Mouse (Mus musculus) mature B cell (primary cell): ENCODE data around the gene Brat1.

Source experiments
- in situ Hi-C: fragments of 300-500 bp; cut with MboI; formaldehyde crosslinking; loops from 2 replicates; pipeline ENCODE4 v1.14.3; 2019

Gene Brat1

DNA sequence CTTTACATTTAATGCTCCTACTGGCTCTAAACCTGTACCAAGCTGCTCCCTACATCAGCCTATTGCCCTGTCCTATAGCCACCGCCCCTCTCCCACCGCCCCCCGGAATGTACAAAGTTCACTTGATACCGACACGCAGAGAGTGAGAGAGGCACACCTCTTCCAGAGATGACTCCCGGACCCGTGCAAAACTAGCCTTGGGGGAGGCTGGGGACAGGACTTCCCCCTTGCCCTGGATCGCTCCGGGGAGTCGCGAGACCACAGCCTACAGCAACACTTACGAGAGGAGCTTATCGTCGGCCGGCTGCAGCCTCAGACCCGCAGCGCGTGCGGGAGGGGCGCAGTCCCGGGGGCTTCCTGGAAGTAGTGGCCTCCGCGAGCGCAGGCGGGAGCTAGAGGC lies 3.1 kb upstream of the Brat1 start:
- in situ Hi-C loops, result no loop called here

DNA sequence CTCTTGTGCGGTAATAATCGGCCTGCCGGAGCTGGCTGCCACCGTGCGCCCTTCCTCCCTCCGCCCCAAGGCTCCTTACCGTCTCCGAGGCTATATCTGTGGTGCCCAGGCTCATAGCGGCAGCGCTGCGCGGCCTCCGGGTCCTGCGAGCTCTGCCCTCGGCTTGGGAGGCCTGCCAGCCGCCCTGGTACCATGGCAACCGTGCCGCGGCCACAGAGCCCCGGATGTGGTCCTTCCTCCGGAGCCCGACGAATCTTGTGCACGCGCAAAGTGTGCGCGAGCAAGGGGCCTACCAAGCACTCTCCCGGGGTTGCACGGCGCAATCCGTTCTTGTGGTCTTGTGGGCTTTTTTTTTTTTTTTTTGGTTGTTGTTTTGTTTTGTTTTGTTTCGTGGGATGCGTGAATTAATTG lies 2.7 kb upstream of the Brat1 start, which contains the start of gene Iqce:
Gene Iqce (minus strand): TSS at position 276 of the 411 bp plus-strand sequence.
- in situ Hi-C loops, result no loop called here

DNA sequence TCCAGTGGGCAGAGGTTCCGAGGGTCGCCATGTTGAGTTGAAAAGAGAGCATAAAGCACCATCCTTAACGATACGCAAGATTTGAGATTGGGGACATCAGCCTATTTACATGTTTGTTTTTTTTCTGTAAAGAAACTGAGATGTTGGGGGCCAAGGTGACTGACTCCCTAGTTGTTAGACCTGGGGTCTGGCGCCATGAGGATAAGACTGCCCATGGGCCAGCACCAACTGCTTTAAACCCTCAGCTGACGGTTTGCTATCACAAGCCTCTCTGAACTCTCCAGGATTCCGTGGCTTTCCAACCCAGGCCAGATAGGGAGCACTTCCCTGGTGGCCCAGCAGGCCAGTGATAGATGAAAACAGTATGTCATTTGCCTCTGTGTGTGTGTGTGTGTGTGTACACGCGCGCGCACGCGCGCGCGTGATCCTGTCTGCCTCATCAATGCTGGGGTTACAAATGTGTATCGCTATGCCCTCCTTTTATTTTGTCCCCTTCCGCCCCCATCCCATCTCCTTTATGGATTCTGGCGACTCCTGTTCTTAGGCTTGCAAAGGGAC lies 2.1 kb upstream of the Brat1 start:
- in situ Hi-C loops, result no loop called here

DNA sequence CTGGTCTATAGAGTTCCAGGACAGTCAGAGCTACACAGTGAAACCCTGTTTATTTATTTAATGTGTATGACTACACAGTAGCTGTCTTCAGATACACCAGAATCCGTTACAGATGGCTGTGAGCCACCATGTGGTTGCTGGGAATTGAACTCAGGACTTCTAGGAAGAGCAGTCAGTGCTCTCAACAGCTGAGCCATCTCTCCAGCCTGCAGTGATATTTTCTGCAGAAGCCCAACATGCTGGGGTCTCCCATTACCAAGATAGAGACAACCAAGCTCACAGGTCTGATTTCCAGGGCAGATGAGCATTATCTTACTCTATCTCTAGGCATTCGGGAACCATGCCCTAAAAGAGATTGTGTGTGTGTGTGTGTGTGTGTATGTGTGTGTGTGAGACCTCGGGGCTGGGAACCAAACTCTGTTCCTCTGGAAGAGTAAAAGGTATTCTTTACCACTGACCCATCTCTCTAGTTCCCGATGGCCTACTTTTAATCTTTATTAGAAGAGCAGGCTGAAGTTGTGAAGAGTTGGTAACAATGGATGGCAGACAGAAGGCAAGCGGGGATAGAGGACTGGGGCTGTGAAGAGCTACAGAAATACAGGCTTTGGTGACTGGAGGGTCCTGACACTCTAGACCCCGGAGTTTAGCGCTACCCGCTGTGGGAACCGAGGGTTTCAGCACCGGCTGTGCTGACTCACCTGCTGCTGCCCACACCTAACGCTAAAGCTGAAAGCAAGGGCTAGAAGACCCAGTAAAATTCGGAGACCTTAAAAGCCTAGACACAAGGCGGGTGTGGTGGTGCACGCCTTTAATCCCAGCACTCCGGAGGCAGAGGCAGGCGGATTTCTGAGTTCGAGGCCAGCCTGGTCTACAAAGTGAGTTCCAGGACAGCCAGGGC lies 1.1 kb upstream of the Brat1 start:
- in situ Hi-C loops, result no loop called here

DNA sequence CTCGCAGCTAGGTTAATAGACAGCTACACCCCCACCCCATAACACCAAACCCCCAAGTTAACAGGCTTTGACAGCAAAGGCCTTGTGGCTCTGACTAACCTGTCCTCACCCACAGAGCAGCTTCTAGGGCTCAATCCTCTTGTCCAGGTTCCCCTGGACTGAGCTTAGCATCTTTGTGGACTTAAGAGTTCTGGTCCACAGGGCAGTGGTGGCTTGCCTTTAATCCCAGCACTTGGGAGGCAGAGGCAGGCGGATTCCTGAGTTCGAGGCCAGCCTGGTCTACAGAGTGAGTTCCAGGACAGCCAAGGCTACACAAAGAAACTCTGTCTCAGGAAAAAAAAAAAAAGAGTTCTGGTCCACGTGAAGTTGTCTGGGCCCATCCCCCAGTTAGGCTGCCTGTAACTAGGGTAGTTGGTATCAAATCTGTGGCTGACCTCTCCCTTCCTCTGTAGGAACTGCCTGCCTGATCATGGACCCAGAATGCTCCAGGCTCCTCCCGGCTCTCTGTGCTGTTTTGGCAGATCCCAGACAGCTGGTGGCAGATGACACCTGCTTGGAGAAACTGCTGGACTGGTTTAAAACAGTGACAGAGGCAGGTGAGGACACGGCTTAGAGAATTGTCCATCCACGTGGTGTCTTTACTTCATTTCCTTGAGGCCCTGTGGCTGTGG lies 825 bp downstream of the Brat1 start:
- in situ Hi-C loops, result no loop called here

DNA sequence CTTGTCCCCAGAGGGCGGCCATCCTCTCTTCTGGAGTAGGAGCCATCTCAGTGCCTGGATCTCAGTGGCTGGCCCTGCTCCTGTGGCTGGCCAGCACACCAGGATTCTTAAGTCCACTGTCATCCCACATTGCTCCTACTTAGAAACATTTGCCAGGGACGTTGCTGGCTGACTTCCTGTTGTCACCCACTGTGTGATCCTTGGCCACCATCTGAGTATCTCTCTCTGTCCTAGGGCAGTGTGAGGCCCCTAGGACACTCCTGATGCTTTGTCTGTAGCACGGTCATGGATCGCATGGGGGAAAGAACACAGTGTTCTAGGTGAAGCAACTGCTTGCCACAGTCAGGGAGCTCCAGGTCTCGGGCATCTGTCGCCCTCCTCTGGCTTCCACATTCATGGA lies 5.5 kb downstream of the Brat1 start:
- in situ Hi-C loops, result no loop called here

DNA sequence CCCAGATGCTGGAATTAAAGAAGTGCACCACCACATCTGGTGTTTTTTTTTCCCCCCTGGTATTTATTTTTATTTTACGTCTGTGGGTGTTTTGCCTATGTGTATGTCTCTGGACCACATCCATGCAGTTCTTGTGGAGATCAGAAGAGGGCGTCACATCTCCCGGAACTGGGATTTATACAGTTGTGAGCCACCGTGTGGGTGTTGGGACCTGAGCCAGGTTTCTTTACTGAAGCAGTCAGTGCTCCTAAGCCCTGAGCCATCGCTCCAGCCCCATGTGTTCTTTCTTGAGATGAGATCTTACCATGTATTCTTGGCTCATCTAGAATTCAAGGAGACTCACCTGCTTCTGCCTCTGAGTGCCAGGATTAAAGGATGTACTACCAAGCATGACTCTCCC lies 6.2 kb downstream of the Brat1 start:
- in situ Hi-C loops, result no loop called here

DNA sequence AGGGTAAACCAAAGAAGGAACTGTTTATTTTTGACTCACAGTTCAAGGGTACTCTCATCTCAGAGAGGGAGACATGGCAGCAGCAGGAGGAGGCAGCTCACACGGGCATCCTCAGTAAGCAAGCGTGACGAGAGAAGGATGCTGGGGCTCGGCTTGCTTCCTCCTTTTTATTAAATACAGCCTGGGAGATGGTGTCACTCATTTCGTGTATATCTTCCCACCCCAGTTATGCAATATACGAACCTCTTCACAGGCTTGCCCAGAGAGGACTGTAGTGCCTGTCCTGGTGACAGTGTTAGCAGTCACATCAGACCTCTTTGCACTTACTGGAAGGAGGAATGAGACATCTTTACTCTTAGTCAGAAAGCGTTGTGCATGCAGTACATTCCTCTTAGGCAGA lies 16.0 kb downstream of the Brat1 start:
- in situ Hi-C loops, result no loop called here

DNA sequence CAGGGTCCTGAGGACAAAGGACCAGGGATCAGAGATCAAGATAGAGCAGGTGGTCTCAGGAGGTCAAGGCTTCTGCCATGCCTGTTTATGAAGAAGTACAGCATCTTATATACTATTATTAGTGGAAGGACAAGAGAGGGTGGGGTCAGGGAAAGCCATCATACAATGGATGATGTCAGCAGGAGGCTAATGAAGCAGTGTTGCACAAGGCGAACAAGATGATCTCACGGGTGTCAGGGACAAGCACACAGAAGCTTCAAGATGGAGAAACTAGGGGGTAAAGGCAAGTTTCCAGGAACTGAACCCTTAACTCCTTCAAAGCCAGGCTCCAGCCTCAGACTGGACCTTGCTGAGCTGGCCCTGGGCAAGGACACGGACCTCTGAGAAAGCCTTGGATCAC lies 17.3 kb downstream of the Brat1 start:
- in situ Hi-C loops, result no loop called here

DNA sequence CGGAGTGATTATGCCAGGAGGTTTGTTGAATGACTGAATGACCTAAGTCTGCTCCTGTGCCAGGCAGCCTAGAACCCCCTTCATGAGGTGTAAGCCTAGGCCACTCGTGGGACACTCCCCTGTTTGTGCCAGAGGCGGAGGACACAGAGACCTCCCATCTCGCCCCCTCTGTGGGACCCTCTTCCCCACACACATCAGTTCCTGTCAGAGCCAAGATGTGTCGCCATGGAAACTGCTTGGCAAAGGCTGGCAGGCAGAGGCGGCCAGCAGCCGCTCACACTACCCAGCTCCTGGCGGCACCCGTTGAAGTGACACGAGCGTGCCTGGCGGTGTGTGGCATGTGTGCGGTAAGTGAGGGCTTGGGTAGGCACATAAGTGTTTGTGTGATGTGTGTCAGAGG lies 19.0 kb downstream of the Brat1 start, which contains the start of gene Amz1:
Gene Amz1 (plus strand): TSS at position 306 of the 400 bp plus-strand sequence.
- in situ Hi-C loops, result no loop called here

DNA sequence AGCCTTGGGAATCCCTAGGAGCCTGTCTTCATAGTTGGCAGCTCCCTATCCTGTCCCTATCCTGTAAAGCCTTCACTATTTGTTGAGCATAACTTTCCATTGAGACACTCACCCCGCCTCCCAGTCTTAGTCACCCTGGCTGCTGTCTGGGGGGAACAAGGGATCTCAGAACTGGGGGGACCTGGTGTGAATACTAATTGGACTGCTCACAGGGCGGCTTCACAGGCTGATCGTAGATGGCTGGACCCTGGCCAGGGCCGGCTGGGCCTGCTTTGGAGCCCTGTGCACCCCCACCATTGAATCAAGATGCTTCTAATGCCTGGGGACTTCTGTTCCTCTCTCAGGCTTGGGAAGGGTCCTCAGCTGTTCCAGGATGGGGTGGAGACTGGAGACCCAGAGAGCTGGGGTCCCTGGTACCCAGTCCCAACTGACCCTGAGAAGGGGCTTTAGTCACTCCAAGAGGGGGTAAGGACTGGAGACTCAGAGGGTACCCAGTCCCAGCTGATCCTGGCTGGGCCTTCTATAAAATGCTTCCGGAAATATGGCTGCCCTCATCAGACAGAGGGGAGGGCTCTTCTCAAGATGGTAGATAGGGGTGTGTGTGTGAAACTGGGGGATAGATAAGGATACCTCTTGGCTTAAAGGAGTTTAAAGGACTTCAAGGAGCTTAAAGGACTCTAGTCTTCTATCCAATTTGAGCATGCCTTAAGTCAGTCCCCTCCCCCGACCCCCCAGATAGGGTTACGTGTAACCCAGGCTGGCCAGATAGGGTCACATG lies 21.4 kb downstream of the Brat1 start:
- in situ Hi-C loops, result no loop called here

DNA sequence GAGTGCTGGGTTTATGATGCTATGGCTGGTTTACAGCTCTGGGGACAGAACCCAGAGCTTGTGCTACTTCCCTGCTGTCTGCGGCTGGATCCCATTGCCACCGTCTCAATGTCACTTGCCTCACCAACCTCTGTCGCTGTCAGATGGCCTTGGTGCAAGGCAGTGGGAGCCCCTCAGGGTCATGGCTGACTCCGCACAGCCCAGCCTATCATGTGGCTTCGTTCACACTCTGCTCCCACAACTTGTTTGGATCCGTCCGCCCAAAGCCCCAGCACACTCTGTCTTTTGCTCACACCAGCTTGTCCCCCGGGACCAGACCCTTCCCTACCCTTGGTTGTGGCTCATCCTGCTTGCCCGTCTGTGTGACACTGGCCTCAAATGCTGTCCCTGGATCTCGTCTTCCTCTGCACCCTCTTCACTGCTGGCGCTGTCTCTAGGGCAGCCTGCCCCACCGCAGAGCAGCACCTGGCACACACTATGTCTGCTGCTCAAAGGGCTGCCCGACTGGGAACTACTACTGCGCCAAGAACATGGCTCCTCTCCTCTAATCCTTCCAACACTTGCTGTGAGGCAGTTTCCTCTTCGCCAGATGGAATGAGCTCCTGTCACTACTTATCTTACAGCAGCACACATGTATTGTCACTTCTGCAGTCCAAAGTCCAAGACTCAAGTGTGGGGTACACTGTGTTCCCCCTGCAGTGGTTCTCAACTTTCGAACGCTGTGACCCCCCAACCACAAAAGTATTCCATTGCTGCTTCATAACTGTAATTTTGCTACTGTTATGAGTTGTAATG lies 22.3 kb downstream of the Brat1 start:
- in situ Hi-C loops, result no loop called here

DNA sequence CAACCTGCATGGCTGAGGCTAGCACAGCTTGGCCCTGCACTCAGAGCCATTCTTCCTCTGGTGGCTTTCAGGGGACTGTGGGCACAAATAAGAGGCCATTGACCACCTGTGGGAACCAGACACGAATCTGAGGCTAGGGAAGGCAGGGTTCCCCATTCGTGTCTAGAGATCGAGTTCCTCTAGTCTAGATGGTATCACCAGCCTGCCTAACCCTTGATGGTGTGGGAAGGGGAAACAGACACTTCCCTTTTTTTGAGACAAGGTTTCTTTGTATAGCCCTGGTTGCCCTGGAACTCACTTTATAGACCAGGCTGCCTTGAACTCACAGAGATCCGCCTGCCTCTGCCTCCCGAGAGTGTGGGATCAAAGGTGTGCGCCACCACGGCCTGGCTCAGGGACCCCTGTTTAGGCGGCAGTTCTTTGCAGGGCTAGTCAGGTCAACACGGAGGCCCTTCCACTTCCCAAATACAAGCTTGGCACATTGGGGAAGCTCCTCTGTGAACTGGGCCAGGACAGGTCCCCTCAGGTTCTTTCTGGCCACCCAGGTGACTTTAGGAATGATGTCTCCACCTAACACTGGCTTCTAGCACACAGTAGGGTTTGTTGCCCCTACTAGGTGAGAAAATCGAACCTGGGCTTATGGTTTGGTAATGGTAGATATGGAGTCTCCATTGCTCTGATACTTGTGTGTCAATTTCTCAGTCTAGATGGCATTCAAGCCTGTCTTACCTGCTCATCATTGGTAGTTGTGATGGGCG lies 26.4 kb downstream of the Brat1 start:
- in situ Hi-C loops, result no loop called here

DNA sequence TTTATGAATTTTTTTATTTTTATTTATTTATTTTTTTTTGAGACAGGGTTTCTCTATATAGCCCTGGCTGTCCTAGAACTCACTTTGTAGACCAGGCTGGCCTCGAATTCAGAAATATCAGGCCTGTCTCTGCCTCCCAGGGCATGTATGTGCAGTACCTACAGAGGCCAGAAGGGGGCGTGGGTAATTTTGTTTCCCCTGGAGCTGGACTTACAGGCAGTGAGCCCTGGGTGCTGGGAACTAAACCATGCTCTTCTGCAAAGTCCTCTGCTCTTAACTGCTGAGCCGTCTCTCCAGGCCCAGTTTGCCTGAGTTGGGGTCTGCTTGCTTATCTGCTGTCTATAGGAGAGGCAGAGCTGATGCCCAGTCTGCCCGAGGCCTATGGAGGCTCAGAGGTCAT lies 27.4 kb downstream of the Brat1 start:
- in situ Hi-C loops, result no loop called here

DNA sequence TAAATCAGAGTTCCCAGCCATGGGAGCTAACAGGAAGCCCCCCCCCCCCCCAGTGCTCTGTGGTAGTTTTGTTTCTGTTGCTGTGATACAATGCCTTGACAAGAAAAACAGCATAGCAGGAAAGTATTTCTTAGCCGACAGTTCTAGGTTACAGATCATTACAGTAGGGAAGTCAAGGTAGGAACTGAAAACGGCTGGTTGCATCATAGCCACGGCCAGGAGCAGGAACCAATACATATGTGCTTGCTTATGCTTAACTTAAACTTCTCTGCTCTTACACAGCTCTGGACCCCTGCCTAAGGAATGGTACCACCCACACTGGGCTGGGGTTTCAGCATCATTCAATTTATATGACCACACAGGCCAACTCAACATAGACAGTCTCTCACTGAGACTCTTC lies 28.5 kb downstream of the Brat1 start:
- in situ Hi-C loops, result no loop called here

DNA sequence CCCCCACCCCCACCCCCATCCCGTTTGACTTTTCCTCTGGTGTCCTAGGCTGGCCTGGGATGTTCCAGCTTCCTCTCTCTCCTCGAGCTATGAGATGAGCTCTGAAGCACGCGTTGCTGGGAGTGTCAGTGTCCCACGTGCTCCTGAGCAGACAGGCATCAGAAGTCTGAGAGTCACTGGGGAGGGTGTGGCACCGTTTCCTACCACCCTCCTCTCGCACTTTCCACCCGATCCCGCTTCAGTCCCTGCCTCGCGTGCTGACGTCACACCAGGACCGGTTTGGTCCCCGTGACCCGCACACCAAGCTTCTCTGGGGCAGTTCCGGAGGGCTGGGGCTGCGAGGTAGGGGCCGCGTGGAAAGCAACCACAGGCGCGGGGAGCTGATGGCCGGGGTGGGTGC lies 30.5 kb downstream of the Brat1 start:
- in situ Hi-C loops, result no loop called here

DNA sequence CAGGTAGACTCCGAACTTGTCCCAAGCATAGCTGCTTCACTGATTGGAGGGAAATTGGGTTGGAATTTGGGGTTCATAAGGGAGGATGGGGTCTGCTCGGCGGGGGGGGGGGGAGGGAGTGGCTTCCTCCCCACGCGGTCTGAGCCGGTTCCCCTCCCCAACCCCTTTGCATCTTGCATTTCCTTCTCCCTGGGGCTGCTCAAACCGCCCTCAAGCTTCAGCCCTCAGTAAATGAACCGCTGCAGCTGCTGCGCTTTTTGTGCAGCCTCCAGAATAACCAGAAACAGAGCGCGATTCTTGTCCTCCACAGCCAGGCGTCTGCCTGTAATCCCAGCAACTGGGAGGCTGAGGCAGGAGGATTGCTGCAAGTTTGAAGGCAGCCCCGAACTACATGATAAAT lies 31.4 kb downstream of the Brat1 start:
- in situ Hi-C loops, result no loop called here

DNA sequence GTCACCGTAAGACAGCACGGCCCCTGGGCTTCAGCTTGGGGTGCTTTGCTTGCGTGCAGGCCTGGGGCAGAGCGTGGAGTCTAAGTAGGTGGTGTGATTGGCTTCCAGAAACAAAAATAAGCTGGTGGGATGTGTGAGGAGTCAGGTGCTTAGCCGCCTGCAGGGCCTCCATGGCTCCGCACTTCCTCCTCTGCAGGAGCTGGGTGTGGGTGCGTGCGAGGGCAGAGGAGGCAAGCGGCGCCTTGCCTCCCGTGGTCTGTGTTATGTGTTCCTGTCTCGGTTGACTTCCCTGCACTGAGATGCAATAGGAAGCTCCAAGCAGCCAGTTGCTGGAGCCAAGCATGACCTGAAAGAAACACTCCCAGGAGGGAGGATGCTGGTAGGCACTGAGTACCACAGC lies 35.0 kb downstream of the Brat1 start:
- in situ Hi-C loops, result no loop called here

DNA sequence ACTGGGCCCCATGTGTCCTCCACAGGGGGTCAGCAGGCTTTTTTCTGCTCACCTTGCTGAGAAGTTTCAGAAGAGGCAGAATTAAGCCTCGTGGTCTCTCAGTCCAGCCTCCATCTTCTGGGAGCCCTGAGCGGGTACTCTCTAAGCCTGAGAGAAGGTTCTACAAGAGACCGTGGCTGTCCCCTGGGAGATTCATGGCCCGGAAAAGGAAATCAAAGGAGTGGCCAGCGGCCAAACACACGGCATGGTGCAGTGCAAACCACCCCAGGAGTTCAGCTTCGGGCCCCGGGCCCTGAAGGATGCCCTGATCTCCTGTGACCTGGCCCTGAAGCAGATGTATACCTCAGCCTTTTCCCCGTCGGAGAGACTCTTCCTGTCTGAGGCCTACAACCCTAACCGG lies 36.2 kb downstream of the Brat1 start:
- in situ Hi-C loops, result no loop called here

DNA sequence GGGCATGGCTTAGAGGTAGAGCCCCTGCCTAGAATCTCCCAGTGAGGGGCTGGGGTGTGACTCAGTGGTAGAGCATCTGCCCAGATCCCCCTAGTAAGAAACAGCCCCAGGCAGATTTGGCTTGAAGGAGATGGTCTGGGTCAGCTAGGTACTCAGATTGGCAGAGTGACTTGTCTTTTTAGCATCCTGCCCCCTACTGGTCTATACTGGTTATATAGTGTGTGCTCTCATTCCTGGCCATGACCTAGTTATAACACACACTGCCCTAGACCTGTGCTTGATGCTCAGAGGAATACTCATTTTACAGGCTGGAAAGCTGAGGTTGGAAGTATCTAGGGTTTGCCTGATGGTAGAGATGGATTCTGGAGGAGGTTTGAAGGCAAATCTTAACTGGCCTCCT lies 37.1 kb downstream of the Brat1 start:
- in situ Hi-C loops, result no loop called here

DNA sequence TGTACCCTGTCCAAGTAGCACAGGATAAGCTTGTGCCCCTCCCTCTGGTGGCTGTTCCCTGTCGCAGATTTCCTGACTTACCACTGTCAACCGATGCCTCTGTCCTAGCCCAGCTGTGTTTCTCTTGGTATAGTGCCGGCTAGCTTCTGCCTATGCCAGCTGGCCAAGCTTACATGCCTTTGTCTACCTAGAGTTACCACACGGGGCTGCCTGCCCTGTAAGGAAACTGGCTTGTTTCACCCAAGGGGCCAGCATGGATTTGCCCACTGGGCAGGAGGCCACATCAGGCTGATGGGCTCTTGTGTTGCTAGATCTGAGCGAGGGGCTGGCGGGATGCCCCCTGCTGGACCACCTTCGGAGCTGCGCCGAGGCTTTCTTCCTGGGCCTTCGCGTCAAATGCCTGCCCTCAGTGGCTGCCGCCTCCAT lies 38.9 kb downstream of the Brat1 start:
- in situ Hi-C loops, result no loop called here
